Mouse (Mus musculus) urinary bladder, postnatal 14 days (tissue): Measurements from ENCODE around the gene Zfp119b.

Experiments used
- DNase-seq: peaks from one replicate; pipeline ENCODE4 v3.0.0; 2021; ENCODE audit warnings: low spot score

The Zfp119b gene

DNA sequence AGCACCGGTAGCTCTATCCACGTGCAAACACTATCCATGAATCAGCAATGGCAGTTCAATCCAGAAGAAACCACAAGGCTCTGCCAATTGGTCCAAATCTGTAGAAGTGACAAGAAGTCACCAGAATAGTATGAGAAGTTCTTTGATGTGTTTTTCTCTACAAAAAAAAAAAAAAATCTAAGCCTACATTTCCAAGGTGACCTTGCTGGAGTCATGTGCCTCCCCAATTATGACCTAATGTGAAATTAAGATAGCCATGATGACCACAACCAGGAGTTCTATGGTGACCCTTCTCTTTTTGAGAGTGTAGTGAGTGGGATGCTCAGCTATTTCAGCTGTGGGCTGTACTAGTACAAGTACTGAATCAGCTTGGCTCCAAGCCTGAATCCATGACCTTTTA is at the start of gene Zfp119b:
Gene Zfp119b, minus strand, starts transcription at position 101 of the 400 bp plus-strand sequence.
- DNase-seq: no peak

DNA sequence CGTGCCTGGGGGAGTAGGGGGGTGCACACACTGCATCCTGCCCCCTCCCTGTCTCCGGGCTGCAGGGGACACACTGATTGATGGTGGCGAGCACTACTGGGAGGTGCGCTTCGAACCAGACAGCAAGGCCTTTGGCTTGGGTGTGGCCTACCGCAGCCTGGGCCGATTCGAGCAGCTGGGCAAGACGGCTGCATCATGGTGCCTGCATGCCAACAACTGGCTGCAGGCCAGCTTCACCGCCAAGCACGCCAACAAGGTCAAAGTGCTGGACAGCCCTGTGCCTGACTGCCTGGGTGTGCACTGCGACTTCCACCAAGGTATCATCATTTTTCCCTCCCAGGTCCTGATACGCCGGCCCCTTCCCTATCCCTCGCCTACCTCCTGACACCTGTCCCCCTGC is 46.7 kb upstream of the Zfp119b start:
- no peak for DNase-seq

DNA sequence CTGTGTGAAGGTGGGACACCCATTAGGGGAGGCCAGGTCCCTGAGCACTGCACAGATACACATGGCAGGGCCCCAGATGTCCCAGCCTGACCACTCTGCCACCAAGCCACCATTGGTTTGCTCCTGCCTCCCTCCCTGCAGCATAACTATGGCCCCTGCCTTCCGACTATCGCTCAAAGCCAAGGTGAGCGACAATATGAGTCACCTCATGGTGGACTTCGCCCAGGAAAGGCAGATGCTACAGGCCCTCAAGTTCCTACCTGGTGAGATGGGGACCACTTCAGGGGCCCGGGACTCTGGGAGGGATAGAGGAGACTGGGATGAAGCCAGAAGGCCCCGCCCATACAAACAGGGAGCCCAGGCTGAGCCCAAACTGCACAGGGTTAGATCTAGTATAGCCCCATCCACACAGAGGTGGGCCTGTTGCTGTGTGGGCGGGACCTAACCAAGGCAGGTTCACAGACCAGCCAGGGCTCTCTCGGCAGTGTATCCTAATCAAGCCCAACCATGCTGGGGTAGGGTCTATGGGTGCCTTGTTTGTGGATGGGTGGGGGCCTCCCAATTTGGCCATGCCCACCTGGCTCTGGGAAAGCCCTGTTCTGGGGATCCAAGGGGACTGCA is 41.1 kb upstream of the Zfp119b start:
- no peak for DNase-seq

DNA sequence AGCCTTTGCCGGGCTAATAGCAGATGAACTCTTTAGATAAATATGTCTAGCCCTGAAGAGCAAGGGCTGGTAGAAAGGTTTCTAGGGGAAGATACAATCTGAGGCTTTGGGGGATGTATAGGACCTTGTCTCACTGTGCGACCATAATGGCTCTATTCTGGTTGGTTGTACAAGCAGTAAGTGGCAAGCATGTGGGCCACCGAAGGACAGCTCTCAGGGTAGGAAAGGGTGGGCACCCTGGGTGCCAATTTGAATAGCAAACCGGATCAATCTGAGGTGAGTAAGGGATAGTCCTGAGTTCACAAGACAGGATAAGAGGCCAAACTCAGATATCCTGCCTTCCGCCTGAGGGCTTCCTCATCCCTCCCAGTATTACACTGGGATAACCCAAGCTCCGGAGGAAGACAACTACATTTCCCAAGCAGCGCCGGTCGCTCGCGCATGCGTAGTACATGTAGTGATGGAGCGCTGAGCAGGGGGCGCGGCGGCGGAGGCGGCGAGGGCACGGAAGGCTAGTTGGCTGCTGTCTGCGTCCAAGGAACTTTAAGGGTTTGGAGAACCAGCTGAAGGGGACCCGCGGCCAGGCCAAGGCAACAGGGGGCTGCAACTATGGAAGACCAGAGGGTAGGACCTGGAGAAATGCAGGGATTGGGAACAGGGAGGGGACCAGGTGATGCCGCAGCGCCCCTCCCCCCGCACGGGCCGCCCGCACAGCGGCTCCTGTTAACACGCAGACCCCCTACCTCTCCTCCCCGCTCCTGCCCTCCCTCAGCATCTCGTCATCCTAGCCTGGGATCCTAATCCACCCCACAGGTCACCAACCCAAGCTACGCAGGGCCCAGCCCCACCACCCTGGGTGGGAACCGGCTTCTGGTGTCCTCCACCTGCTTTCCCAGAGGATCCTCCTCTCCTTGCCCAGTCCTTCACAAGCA is 37.0 kb upstream of the Zfp119b start, which contains the start of gene Fsd1:
Gene Fsd1, plus strand, starts transcription at position 480 of the 932 bp plus-strand sequence.
- DNase-seq: peak; percentile 47

DNA sequence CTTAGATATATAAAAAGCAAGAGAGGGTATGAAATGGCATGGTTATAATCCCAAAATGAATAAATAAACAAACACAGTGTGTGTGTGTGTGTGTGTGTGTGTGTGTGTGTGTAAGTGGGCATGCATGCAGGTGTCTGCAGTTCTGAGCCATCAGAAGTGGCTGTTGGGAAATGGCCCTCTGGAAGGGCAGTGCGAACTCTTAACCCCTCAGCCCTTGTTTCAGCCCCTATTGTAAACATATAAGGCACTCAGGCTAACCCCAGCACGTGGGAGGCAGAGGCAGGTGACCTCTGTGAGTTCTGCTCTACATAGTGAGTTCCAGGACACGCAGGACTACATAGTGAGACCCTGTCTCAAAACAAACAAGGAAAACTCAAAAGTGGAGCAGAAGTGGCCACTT is 28.0 kb upstream of the Zfp119b start:
- DNase-seq: no peak

DNA sequence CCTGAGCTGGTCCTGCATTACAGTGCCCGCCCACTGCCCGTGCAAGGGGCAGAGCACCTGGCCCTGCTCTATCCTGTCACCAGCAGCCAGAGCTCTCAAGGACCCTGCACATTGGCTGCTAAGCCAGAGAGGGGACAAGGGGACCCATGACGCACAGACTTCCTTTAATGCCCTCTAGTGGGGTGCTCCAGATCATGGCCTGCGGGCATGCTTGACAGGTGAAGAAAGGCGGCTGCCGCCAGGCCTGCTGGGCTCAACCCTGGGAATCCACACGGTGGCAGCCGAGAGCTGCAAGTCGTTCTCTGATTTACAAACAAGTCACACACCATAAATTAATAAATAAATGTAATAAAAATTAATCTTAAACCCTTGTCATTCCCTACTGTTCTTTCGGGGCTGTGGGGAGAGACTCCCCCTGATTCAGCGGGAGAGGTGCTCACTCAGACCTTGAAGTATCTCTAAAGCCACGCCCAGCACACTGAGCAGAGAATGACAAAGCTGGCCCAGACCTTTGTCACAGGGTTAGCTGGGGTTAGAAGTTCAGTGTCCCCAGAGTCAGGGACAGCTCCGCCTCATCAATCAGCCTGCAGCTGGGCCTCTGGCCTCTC is 27.1 kb upstream of the Zfp119b start:
- DNase-seq: peak; percentile 81

- DNase-seq: no peak
Measured at GRCm38 (mm10) chr17:55971453-55971852, 22.2 kb upstream of the Zfp119b start.

GRCm38 (mm10) chr17:55969966-55970891 is 20.9 kb upstream of the Zfp119b start, which contains the start of gene Shd:
TSS of gene Shd (plus strand) at chr17:55970467.
- DNase-seq: no peak

GRCm38 (mm10) chr17:55969560-55969959 is 20.3 kb upstream of the Zfp119b start:
- no peak for DNase-seq

DNA sequence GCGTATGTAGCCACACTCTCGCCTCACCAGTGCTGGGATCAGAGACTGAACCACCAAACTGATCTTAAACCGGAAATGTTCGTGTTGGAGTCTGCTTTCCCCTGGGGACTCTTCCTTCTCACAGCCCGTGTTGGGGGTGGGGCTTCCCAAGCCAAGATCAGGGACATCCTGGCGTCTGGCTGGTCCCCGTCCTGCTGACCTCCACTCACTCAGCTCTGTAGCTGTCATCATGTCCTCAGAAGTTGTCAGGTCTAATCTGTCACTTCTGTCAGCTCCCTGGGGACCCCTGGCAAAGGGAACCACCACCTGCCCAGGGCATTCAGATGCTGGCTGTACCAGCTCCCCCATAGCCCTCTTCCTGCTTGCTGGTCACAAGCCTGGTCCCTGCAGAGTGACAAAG is 18.9 kb upstream of the Zfp119b start:
- DNase-seq: no peak

DNA sequence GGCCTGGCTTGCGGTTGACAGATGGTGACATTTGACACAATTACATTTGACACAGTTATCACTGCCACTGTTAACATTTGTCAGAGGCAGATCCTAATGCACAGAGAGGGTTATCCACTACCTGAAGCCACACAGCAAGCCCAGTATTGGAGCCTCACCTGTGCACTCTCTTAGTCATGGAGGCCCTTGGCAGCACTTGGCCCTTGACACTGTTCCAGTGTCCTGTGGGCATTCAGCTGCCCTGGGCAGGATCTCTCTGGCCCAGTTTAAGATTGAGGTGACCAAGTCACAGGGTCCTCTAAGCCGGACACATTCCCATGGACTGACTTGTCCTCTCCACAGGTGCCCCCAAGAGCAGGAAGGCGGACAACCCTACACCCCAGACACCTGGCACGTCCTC is 17.9 kb upstream of the Zfp119b start:
- no peak for DNase-seq

DNA sequence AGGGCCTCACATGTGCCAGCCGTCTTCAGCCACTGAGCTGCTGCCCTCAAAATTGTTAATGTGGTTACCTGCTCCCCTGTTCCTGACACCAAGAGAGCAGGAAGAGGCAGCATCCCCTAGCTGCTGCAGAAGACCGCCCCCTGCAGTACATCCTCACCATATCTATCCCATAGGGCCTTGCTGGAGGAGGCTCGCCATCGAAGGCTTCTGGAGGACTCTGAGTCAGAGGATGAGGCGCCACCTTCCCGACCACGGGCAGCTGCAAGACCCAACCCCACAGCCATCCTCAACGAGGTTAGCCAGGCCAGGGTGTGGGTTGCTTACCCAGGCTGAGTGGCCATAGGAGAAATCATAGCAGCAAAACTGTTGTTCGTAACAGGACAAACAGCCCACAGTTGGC is 15.7 kb upstream of the Zfp119b start:
- DNase-seq: no peak

- DNase-seq: no peak
Measured at GRCm38 (mm10) chr17:55964496-55964895, 15.2 kb upstream of the Zfp119b start.

GRCm38 (mm10) chr17:55963171-55963570 is 13.9 kb upstream of the Zfp119b start:
- DNase-seq: peak; percentile 4

GRCm38 (mm10) chr17:55961631-55962030 is 12.3 kb upstream of the Zfp119b start:
- no peak for DNase-seq

DNA sequence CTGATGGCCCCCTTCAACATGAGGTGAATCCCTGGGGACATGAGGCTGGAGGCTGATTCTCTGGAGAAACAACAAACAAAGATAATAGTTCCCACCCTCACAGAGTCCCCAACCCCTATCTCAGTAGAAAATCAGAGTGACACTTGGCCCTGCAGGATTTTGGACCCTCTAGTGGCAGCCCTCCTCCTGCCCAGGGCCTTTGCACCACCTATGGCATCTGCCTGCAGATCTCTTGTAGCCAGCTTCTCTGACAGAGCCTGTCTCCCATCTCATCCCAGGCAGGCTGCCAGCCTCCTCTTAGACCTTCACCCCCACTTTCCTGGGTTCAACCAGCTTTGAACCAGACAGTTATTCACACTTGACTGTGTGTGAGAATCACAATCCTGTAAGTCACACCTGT is 11.5 kb upstream of the Zfp119b start:
- DNase-seq: peak; percentile 2

DNA sequence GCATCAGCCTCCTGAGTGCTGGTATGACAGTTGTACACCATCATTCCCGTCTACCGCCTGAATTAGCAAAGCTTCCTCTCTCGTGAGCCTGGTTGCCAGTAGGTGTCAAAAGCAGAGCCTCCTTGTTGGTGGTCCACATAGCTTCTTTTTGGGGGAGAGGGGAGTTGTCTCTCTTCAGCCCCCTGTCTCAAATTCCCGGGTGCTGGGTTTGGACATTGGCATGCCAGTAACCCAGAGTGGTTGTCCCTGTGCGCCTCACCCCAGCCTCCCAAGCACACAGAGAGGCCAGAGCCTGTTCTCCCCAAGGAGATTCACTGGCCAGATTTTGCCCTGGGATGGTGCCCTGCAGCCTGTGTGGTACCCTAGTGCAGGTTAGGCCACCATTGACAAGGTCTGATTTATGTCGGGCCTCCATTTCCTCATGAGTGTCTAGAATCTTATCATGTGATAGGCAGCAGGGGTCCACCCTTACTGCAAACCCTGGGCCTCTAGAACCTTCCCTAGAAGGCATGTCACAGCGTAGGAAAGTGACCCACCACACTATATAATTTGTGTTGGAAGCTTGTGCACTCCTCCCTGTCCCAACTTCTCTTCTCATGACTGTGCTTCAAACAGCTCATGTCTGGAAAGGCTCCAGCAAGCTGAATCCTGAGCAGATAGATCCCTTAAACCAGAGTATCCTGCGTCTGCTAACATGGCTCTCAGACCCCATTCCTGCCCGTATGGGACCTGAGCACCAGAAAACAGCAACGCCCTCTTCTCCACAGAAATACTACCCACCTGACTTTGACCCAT is 10.8 kb upstream of the Zfp119b start:
- DNase-seq: peak; percentile 3

DNA sequence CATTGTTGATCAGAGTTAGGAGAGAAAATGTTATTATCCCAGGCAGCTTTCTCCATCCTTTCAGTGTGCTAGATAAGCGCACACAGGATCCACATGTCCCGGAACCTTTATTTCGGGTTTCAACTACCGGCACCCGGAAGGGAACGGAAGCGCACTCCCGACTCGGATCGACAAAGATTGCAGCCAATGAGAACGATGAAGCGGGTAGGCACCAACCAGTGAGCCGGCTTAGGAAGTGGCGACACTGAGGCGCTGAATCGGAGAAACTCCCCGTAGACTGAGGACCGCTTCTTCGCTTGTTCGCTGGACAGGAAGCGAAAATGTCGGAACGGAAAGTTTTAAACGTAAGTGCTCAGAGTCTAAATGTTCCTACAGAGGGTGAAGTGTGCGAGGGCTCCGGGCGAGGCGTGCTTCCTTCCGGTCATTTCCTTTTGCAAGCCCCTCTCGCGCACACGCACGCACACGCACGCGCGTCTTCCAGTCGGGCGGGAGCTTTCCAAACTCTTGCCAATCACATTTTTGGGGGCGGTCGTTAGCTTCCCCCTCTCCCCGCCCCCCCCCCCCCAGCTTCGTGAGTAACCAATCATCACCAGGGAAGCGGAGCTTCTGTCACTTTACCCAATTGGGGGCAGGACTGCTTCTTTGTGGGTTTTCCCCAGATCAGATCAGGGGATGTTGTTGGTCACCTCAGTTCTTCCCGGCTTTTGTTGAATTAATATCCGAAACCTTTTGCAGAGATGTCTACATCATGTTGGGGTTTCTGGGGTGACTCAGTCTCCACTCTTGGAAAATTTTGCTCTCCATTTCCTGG is 9.8 kb upstream of the Zfp119b start, which contains the start of gene Yju2:
Gene Yju2, plus strand, starts transcription at position 182 of the 811 bp plus-strand sequence.
- peak; percentile 91 for DNase-seq

DNA sequence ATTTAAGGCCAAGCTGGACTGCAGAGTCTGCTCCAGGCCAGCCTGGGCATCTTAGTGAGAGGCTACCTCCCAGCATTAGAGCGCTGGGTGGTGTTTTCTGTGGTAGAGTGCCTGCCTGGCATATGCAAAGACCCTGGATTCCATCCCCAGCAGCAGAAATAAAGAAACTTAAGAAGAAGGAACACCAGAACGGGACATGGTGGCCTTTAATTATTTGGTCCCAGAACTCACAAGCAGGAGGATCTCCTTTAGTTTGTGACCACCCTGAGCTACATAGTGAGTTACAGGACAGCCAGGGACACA is 9.2 kb upstream of the Zfp119b start:
- no peak for DNase-seq
